Mouse (Mus musculus) left cerebral cortex, adult 2 months (tissue): ENCODE measurements at regions not wholly inside any gene's neighbourhood (a gene's known extent, or its start where the extent isn't known, plus 50 kb on each side); places are given as distances from the start of the nearest gene placed in this dataset.
A peak's percentile ranks its signal among the peaks of the same experiment; 100 is the strongest.

Experiments used
- DNase-seq, 2 experiments: peaks; one replicate each; pipeline ENCODE4 v3.0.0; 2021 to 2022; ENCODE audit warnings: low spot score in 2 of 2, mixed read lengths in 1 of 2; ENCODE audit errors: extremely low spot score in 1 of 2
- H3K27ac ChIP-seq: fragments of 200-600 bp; 2 replicates; pipeline ENCODE4 v1.8.1; 2022
- H3K4me3 ChIP-seq: fragments of 200-600 bp; 2 replicates; pipeline ENCODE4 v1.8.1; 2022
- CTCF ChIP-seq: fragments of 200-600 bp; IDR thresholded peaks from 2 replicates; pipeline ENCODE4 v1.8.1; 2022; ENCODE audit warnings: antibody characterized with exemption, mild to moderate bottlenecking, moderate library complexity
- intact Hi-C: fragments of 180-260 bp; cut with DNase I; formaldehyde crosslinking; loops from one replicate; pipeline ENCODE4 v1.15.1; 2025

- intact Hi-C loops, result loop anchor here (1.0 to 5.0 kb wide), 3 partner anchors 157 to 282 kb away; partner anchors contain the start of gene Gm12830
- Histone ChIP-seq H3K27ac (no peak overlapping the region), H3K4me3 (no peak overlapping the region)
- peak; percentile 75 to 90 for DNase-seq
- peak; percentile 96 for TF ChIP-seq CTCF
Observed at GRCm38 (mm10) chr4:114665684-114666083, 155.8 kb upstream of the Gm12830 start.

- intact Hi-C loops, result loop anchor here (5.0 kb wide), 2 partner anchors 156 to 246 kb away; partner anchors contain the start of gene Gm12830
- DNase-seq, result no peak
- Histone ChIP-seq H3K4me3 (0 out of 2 replicates have a peak overlapping the region, but pooled peaks have one; percentile 5), H3K27ac (no peak overlapping the region)
- TF ChIP-seq CTCF, result no peak
Observed at GRCm38 (mm10) chr4:114666238-114666978, 155.1 kb upstream of the Gm12830 start.

- DNase-seq, result no peak
- no peak; the same call in 1 of the 2 replicates for TF ChIP-seq CTCF
- Histone ChIP-seq H3K27ac (no peak overlapping the region), H3K4me3 (no peak overlapping the region)
- intact Hi-C loops, result loop anchor here (5.0 kb wide), 2 partner anchors 155 to 245 kb away; partner anchors contain the start of gene Gm12830
Observed at GRCm38 (mm10) chr4:114666979-114667328, 154.6 kb upstream of the Gm12830 start.

- no peak overlapping the region for H3K27ac ChIP-seq
- DNase-seq, result no peak
- H3K4me3 ChIP-seq, result no peak overlapping the region
- intact Hi-C loops, result loop anchor here (5.0 to 10.0 kb wide), 2 partner anchors 165 to 393 kb away; no protein-coding TSS in a partner anchor
- no peak for TF ChIP-seq CTCF
Observed at GRCm38 (mm10) chr4:114672096-114672720, 149.3 kb upstream of the Gm12830 start.

- H3K27ac ChIP-seq, result no peak overlapping the region
- intact Hi-C loops, result loop anchor here (10.0 kb wide), 1 partner anchor 388 kb away; no protein-coding TSS in a partner anchor
- DNase-seq, result no peak
Observed at GRCm38 (mm10) chr4:114676908-114677898, 144.3 kb upstream of the Gm12830 start.

GRCm38 (mm10) chr4:114678053-114678941, 143.2 kb upstream of the Gm12830 start:
- intact Hi-C loops, result loop anchor here (10.0 kb wide), 1 partner anchor 387 kb away; no protein-coding TSS in a partner anchor
- H3K27ac ChIP-seq, result no peak overlapping the region
- no peak for DNase-seq
- TF ChIP-seq CTCF, result no peak
- H3K4me3 ChIP-seq, result no peak overlapping the region

More at GRCm38 (mm10) chr4:114676908-114677898, 144.3 kb upstream of the Gm12830 start:
- no peak for TF ChIP-seq CTCF
- H3K4me3 ChIP-seq, result no peak overlapping the region

GRCm38 (mm10) chr4:114680360-114680759, 141.2 kb upstream of the Gm12830 start:
- no peak for DNase-seq
- H3K27ac ChIP-seq, result no peak overlapping the region
- intact Hi-C loops, result no loop called here
- H3K4me3 ChIP-seq, result no peak overlapping the region
- TF ChIP-seq CTCF, result no peak

- no peak for DNase-seq
- Histone ChIP-seq H3K4me3 (no peak overlapping the region), H3K27ac (no peak overlapping the region)
- intact Hi-C loops, result no loop called here
- TF ChIP-seq CTCF, result no peak
Observed at GRCm38 (mm10) chr4:114682955-114683354, 138.6 kb upstream of the Gm12830 start.

- intact Hi-C loops, result no loop called here
- no peak for DNase-seq
- TF ChIP-seq CTCF, result no peak
- Histone ChIP-seq H3K4me3 (no peak overlapping the region), H3K27ac (no peak overlapping the region)
Observed at GRCm38 (mm10) chr4:114683696-114684095, 137.8 kb upstream of the Gm12830 start.

GRCm38 (mm10) chr4:114684844-114685382, 136.6 kb upstream of the Gm12830 start:
- intact Hi-C loops, result no loop called here

More at GRCm38 (mm10) chr4:114684844-114685382, 136.6 kb upstream of the Gm12830 start:
- TF ChIP-seq CTCF, result no peak
- H3K4me3 ChIP-seq, result no peak overlapping the region
- H3K27ac ChIP-seq, result no peak overlapping the region
- DNase-seq, result no peak
